Comparison of ENCODE assay signal across 8 mouse cellular contexts in genomic region chr19:5016782-5017181, GRCm38 (mm10). TPM values are rescaled to one million over a fixed set of nuclear protein-coding genes. Genes with fewer than 3 reads are reported as not detected.
A peak's percentile ranks its signal among the peaks of the same experiment; 100 is the strongest.
DNase-seq lines count a peak whose midpoint lies in the region; ATAC-seq and TF ChIP-seq lines count a peak whose summit lies in the region.

No protein-coding gene starts in this region.

- H3K4me1 ChIP-seq in CH12.LX (ENCODE audit: control insufficient read depth in 1 of 2, insufficient read depth in 2 of 2): peaks cover 0 to 13% of the 10 kb centered on the region in 2 experiments; a peak in 1 of 4 replicates
- H3K4me1 ChIP-seq in kidney, adult 2 months (ENCODE audit: control insufficient read depth, insufficient read depth, low read length): peaks cover 7% of the 10 kb centered on the region
- peaks cover 9% of the 10 kb centered on the region for H3K4me1 ChIP-seq in lung, embryonic 15.5 days

- DNase-seq in 416B (ENCODE audit: low read depth) (peak; percentile 90), CH12.LX (ENCODE audit: extremely low read depth) (peak; percentile 69)
- DNase-seq in cerebellum, adult 8-10 months: peak; percentile 70
- peak; percentile 67 for DNase-seq in gastrocnemius, postnatal 14 days
- peak; percentile 71 for DNase-seq in kidney, adult 2 months
- DNase-seq in right cerebral cortex, postnatal 4 days: peak; percentile 71
- DNase-seq in ovary, adult 18-20 months (ENCODE audit: low spot score): no peak

- H3K9me3 ChIP-seq in CH12.LX (replicated peaks; ENCODE audit: low read length): no peaks in the 10 kb centered on the region
- no peaks in the 10 kb centered on the region for H3K9me3 ChIP-seq in lung, embryonic 15.5 days

- dilution Hi-C loops in CH12.LX (cut with MboI; ENCODE audit: extremely low pct_ligation_motif_present, extremely low pct_unique_long_range_greater_than_20kb, low sequenced_read_pairs): no loop called here

- no peak for ATAC-seq in lung, embryonic 15.5 days (ENCODE audit: borderline replicate concordance, extremely low read depth, low FRiP score, low TSS enrichment)

- TF ChIP-seq CTCF in CH12.LX (conservative IDR thresholded peaks at IDR 0.05 in 1 of 2, IDR thresholded peaks at IDR 0.05 in 1 of 2; ENCODE audit: low read depth in 2 of 2, low read length in 2 of 2): peak; percentile 44 to 84; a peak in 3 of 4 replicates
- peak; percentile 79 for TF ChIP-seq CTCF in kidney, adult 2 months (conservative IDR thresholded peaks at IDR 0.05; ENCODE audit: insufficient read depth, insufficient read length, low read depth, low read length)

- peak; percentile 36 for TF ChIP-seq RAD21 in CH12.LX (IDR thresholded peaks at IDR 0.05; ENCODE audit: low read depth, low read length)

- no peaks in the 10 kb centered on the region for H3K79me2 ChIP-seq in CH12.LX (replicated peaks; ENCODE audit: control insufficient read depth, extremely low read depth, insufficient read depth, poor library complexity, severe bottlenecking)

- 19% methylated on average over 12 of the region's 12 CpGs for WGBS in kidney, adult 2 months
- 18% methylated on average over 12 of the region's 12 CpGs for WGBS in lung, embryonic 15.5 days

- H3K9ac ChIP-seq in CH12.LX (ENCODE audit: insufficient read depth, low read depth): no peak overlapping the region
- no peak overlapping the region for H3K9ac ChIP-seq in lung, embryonic 15.5 days

- in situ Hi-C loops in CH12.LX (cut with MboI; ENCODE audit: low pct_ligation_motif_present, low pct_unique_long_range_greater_than_20kb, low sequenced_read_pairs): no loop called here

- H3K4me2 ChIP-seq in CH12.LX (ENCODE audit: insufficient read depth, low read depth, poor library complexity, severe bottlenecking): peak overlapping the region; percentile 47; the same call in 1 of the 2 replicates
- peak overlapping the region; percentile 33 for H3K4me2 ChIP-seq in lung, embryonic 15.5 days

- H3K27ac ChIP-seq in CH12.LX (ENCODE audit: insufficient read depth, low read depth): no peak overlapping the region
- H3K27ac ChIP-seq in kidney, adult 2 months (ENCODE audit: insufficient read depth, low read depth, low read length): peak overlapping the region; percentile 86; the same call in 1 of the 2 replicates
- H3K27ac ChIP-seq in lung, embryonic 15.5 days: peak overlapping the region; percentile 57

- TF ChIP-seq POLR2A in CH12.LX (IDR thresholded peaks at IDR 0.05; ENCODE audit: low read depth, low read length): no peak
- TF ChIP-seq POLR2A in kidney, adult 2 months (IDR thresholded peaks at IDR 0.05; ENCODE audit: low read depth, low read length): no peak

- TF ChIP-seq EP300 in CH12.LX (IDR thresholded peaks at IDR 0.05; ENCODE audit: low read length): no peak

- no peaks in the 10 kb centered on the region for H3K36me3 ChIP-seq in CH12.LX (replicated peaks in 1 of 2; ENCODE audit: control insufficient read depth in 1 of 2, insufficient read depth in 1 of 2, low read length in 1 of 2)
- no peaks in the 10 kb centered on the region for H3K36me3 ChIP-seq in kidney, adult 2 months (ENCODE audit: control insufficient read depth, insufficient read depth, low read length)
- no peaks in the 10 kb centered on the region for H3K36me3 ChIP-seq in lung, embryonic 15.5 days

- H3K27me3 ChIP-seq in CH12.LX (replicated peaks): peaks cover 42% of the 10 kb centered on the region
- no peaks in the 10 kb centered on the region for H3K27me3 ChIP-seq in kidney, adult 2 months (replicated peaks; ENCODE audit: control insufficient read depth, insufficient read depth, low read length)
- no peaks in the 10 kb centered on the region for H3K27me3 ChIP-seq in lung, embryonic 15.5 days

- H3K4me3 ChIP-seq in CH12.LX (replicated peaks in 1 of 3; ENCODE audit: low read depth in 2 of 3, low read length in 2 of 3, poor library complexity in 1 of 3): no peak overlapping the region
- no peak overlapping the region for H3K4me3 ChIP-seq in kidney, adult 2 months (ENCODE audit: insufficient read depth, low read depth, low read length)
- no peak overlapping the region for H3K4me3 ChIP-seq in lung, embryonic 15.5 days

- intact Hi-C loops in gastrocnemius, postnatal 14 days (cut with DNase I; ENCODE audit: low total_unique reads): no loop called here

TF ChIP-seq in CH12.LX, 34 proteins besides CTCF, POLR2A, EP300 and RAD21:
- TF ChIP-seq MAX (IDR thresholded peaks at IDR 0.05; ENCODE audit: low read length) (peak; percentile 73), SMC3 (IDR thresholded peaks at IDR 0.05; ENCODE audit: low read depth, low read length) (peak; percentile 52), MYC (IDR thresholded peaks at IDR 0.05; ENCODE audit: low read depth, low read length) (peak; percentile 74; the same call in 1 of the 2 replicates), BHLHE40 (IDR thresholded peaks at IDR 0.05; ENCODE audit: low read depth, low read length) (peak; percentile 90), USF1 (IDR thresholded peaks at IDR 0.05; ENCODE audit: low read depth, low read length) (no peak), SIN3A (IDR thresholded peaks at IDR 0.05; ENCODE audit: low read length) (0 out of 2 replicates have a peak, but pooled peaks have one; percentile 30), MXI1 (IDR thresholded peaks at IDR 0.05; ENCODE audit: low read depth, low read length) (peak; percentile 63; the same call in 1 of the 2 replicates), NRF1 (IDR thresholded peaks at IDR 0.05; ENCODE audit: low read depth, low read length) (no peak)
TF ChIP-seq in CH12.LX: peak in this region for 6.

RNA-seq across cellular contexts. Expression of gene Slc29a2, which starts 6.9 kb away (rescaled TPM):
- total RNA-seq in CH12.LX (2012; rRNA removed) (4.2 and 6.7 TPM in 2 replicates), CH12.LX (2014; rRNA removed) (0.96 and 2.1 TPM in 2 replicates)
- 5.6 and 6.6 TPM in 2 replicates for polyA plus RNA-seq in CH12.LX (2012; ENCODE audit: insufficient read length, low read depth)
- 1 to 10 TPM; 4.9 to 6.5 TPM for total RNA-seq in gastrocnemius, postnatal 14 days (2021)
- 14.2 and 14.4 TPM in 2 replicates for polyA plus RNA-seq in kidney, adult 2 months (2012; rRNA removed)
- polyA plus RNA-seq in lung, embryonic 15.5 days (2015; fragmentation: Nextera tagmentation; extraction: Ambion mirVana): 2.7 and 4.1 TPM in 2 replicates

RNA-seq across cellular contexts. Expression of gene B4gat1, which starts 21.8 kb away (rescaled TPM):
- total RNA-seq in CH12.LX (2012; rRNA removed): 9.8 and 12.1 TPM in 2 replicates
- 6.9 and 7.7 TPM in 2 replicates for total RNA-seq in CH12.LX (2014; rRNA removed)
- 5.2 and 5.6 TPM in 2 replicates for polyA plus RNA-seq in CH12.LX (2012; ENCODE audit: insufficient read length, low read depth)
- total RNA-seq in gastrocnemius, postnatal 14 days (2021): 10 to 100 TPM; 20.4 to 23.7 TPM
- 45.0 and 50.6 TPM in 2 replicates for polyA plus RNA-seq in kidney, adult 2 months (2012; rRNA removed)
- 53.0 and 53.8 TPM in 2 replicates for polyA plus RNA-seq in lung, embryonic 15.5 days (2015; fragmentation: Nextera tagmentation; extraction: Ambion mirVana)

RNA-seq across cellular contexts. Expression of gene AC124502.3, which starts 21.9 kb away (rescaled TPM):
- total RNA-seq in CH12.LX (2012; rRNA removed) (1.3 and 2.1 TPM in 2 replicates), CH12.LX (2014; rRNA removed) (0.15 and 0.22 TPM in 2 replicates)
- 0.29 TPM in 1 of 2 replicates, not detected in the other for polyA plus RNA-seq in CH12.LX (2012; ENCODE audit: insufficient read length, low read depth)
- total RNA-seq in gastrocnemius, postnatal 14 days (2021): under 1 TPM; 0.43 to 0.89 TPM
- 0.46 and 0.66 TPM in 2 replicates for polyA plus RNA-seq in kidney, adult 2 months (2012; rRNA removed)
- polyA plus RNA-seq in lung, embryonic 15.5 days (2015; fragmentation: Nextera tagmentation; extraction: Ambion mirVana): 2.2 and 2.4 TPM in 2 replicates

RNA-seq across cellular contexts. Expression of gene Brms1, which starts 24.4 kb away (rescaled TPM):
- total RNA-seq in CH12.LX (2012; rRNA removed) (22.8 and 24.6 TPM in 2 replicates), CH12.LX (2014; rRNA removed) (30.0 and 36.3 TPM in 2 replicates)
- 50.9 and 63.7 TPM in 2 replicates for polyA plus RNA-seq in CH12.LX (2012; ENCODE audit: insufficient read length, low read depth)
- 10 to 100 TPM; 11.1 to 11.3 TPM for total RNA-seq in gastrocnemius, postnatal 14 days (2021)
- polyA plus RNA-seq in kidney, adult 2 months (2012; rRNA removed): 36.5 and 38.7 TPM in 2 replicates
- polyA plus RNA-seq in lung, embryonic 15.5 days (2015; fragmentation: Nextera tagmentation; extraction: Ambion mirVana): 47.4 and 51.4 TPM in 2 replicates

RNA-seq across cellular contexts. Expression of gene Npas4, which starts 26.7 kb away (rescaled TPM):
- total RNA-seq in CH12.LX (2012; rRNA removed) (not detected in 2 replicates), CH12.LX (2014; rRNA removed) (not detected in 2 replicates)
- not detected in 2 replicates for polyA plus RNA-seq in CH12.LX (2012; ENCODE audit: insufficient read length, low read depth)
- total RNA-seq in gastrocnemius, postnatal 14 days (2021): not detected
- 0.05 and 0.23 TPM in 2 replicates for polyA plus RNA-seq in kidney, adult 2 months (2012; rRNA removed)
- 0.06 and 0.13 TPM in 2 replicates for polyA plus RNA-seq in lung, embryonic 15.5 days (2015; fragmentation: Nextera tagmentation; extraction: Ambion mirVana)
